Mouse (Mus musculus): ENCODE results near the gene Capn9. TPM values are rescaled to one million over a fixed set of nuclear protein-coding genes. Genes with fewer than 3 reads are reported as not detected.

Gene Capn9
- polyA plus RNA-seq, 1 experiment: not detected

GRCm38 (mm10) chr8:124608239-124608971 is 32.5 kb downstream of the Capn9 start:
- Histone ChIP-seq H3K27ac (replicated peaks; ENCODE audit: low read depth, low read length) (no peak overlapping the region), H3K4me3 (ENCODE audit: insufficient read depth, low read depth, low read length) (no peak overlapping the region)

GRCm38 (mm10) chr8:124608972-124609353 is 33.1 kb downstream of the Capn9 start:
- H3K4me3 ChIP-seq (ENCODE audit: insufficient read depth, low read depth, low read length): no peak overlapping the region
- H3K27ac ChIP-seq (replicated peaks; ENCODE audit: low read depth, low read length): no peak overlapping the region
- no peaks in the 10 kb centered on the region for H3K4me1 ChIP-seq (ENCODE audit: control insufficient read depth, insufficient read depth, insufficient read length, low read length)

More at GRCm38 (mm10) chr8:124608239-124608971, 32.5 kb downstream of the Capn9 start:
- no peaks in the 10 kb centered on the region for H3K4me1 ChIP-seq (ENCODE audit: control insufficient read depth, insufficient read depth, insufficient read length, low read length)

DNA sequence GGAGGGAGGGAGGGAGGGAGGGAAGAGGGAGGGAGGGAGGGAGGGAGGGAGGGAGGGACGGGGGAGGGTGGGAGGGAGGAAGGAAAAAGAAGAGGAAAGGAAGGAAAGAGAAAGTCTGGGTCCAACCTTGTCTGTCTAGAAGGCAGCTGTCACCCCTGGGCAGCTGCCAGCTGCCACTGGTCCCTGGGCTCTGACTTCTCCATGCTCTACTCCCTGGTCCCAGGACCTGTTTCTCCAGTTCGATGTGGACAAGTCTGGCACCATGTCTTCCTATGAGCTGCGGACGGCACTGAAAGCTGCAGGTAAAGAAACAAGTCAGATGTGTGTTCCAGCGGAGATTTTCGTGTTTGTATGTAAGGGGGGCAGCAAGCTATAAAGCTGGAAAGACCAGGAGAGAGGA is 38.4 kb downstream of the Capn9 start:
- Histone ChIP-seq H3K4me3 (ENCODE audit: insufficient read depth, low read depth, low read length) (no peak overlapping the region), H3K4me1 (ENCODE audit: control insufficient read depth, insufficient read depth, insufficient read length, low read length) (no peaks in the 10 kb centered on the region), H3K27ac (replicated peaks; ENCODE audit: low read depth, low read length) (no peak overlapping the region)

- Histone ChIP-seq H3K4me1 (ENCODE audit: control insufficient read depth, insufficient read depth, insufficient read length, low read length) (no peaks in the 10 kb centered on the region), H3K27ac (replicated peaks; ENCODE audit: low read depth, low read length) (no peak overlapping the region), H3K4me3 (ENCODE audit: insufficient read depth, low read depth, low read length) (peak overlapping the region; percentile 36)
Measured at GRCm38 (mm10) chr8:124617266-124617869, 41.5 kb downstream of the Capn9 start.

DNA sequence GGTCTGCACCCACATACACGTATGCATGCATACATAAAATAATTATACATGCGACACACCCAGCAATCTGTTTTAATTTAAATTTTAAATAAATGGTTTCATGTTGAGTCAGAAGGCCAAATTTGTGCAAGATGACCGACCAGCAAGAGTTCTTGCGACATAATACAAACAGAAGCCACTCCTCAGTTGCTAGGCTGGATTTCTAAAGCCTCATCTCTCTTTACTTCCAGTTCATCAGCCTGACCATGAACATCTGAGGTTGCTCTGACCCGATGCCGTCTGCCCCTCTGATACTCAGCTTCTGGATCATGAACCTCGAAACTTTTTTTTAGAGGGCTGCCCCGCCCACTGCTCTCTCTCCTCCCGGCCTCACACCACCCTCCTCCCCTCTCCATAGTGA is 42.3 kb downstream of the Capn9 start:
- Histone ChIP-seq H3K27ac (replicated peaks; ENCODE audit: low read depth, low read length) (no peak overlapping the region), H3K4me3 (ENCODE audit: insufficient read depth, low read depth, low read length) (no peak overlapping the region), H3K4me1 (ENCODE audit: control insufficient read depth, insufficient read depth, insufficient read length, low read length) (no peaks in the 10 kb centered on the region)

- Histone ChIP-seq H3K4me1 (ENCODE audit: control insufficient read depth, insufficient read depth, insufficient read length, low read length) (no peaks in the 10 kb centered on the region), H3K4me3 (ENCODE audit: insufficient read depth, low read depth, low read length) (no peak overlapping the region), H3K27ac (replicated peaks; ENCODE audit: low read depth, low read length) (no peak overlapping the region)
Measured at GRCm38 (mm10) chr8:124621255-124621654, 45.3 kb downstream of the Capn9 start.

DNA sequence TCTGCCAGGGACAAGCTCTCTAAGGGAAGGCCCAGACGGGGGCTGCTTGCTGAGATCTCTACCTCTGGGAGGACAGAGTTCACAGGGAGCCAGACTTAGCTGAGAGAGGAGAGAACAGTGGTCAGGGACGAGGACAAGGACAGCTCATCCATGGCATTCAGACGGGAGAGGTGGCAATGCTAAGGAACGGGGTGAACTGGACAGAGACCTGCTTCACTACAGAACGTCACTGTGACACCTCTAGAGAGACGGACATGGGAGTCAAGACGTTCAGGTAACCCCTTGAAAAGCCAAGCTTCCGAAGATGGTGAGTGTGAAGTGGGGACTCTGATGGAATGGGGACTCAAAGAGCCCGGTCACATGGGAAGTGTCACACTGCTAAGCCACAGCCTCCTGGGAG is 50.3 kb downstream of the Capn9 start:
- Histone ChIP-seq H3K4me1 (ENCODE audit: control insufficient read depth, insufficient read depth, insufficient read length, low read length) (no peaks in the 10 kb centered on the region), H3K4me3 (ENCODE audit: insufficient read depth, low read depth, low read length) (no peak overlapping the region), H3K27ac (replicated peaks; ENCODE audit: low read depth, low read length) (no peak overlapping the region)

GRCm38 (mm10) chr8:124630489-124630888 is 54.6 kb downstream of the Capn9 start:
- peaks cover 3% of the 10 kb centered on the region; the same call in 1 of the 2 replicates for H3K4me1 ChIP-seq (ENCODE audit: control insufficient read depth, insufficient read depth, insufficient read length, low read length)
- H3K27ac ChIP-seq (replicated peaks; ENCODE audit: low read depth, low read length): no peak overlapping the region
- H3K4me3 ChIP-seq (ENCODE audit: insufficient read depth, low read depth, low read length): no peak overlapping the region

GRCm38 (mm10) chr8:124630891-124631290 is 55.0 kb downstream of the Capn9 start:
- no peak overlapping the region for H3K4me3 ChIP-seq (ENCODE audit: insufficient read depth, low read depth, low read length)
- peaks cover 3% of the 10 kb centered on the region; the same call in 1 of the 2 replicates for H3K4me1 ChIP-seq (ENCODE audit: control insufficient read depth, insufficient read depth, insufficient read length, low read length)
- no peak overlapping the region for H3K27ac ChIP-seq (replicated peaks; ENCODE audit: low read depth, low read length)

DNA sequence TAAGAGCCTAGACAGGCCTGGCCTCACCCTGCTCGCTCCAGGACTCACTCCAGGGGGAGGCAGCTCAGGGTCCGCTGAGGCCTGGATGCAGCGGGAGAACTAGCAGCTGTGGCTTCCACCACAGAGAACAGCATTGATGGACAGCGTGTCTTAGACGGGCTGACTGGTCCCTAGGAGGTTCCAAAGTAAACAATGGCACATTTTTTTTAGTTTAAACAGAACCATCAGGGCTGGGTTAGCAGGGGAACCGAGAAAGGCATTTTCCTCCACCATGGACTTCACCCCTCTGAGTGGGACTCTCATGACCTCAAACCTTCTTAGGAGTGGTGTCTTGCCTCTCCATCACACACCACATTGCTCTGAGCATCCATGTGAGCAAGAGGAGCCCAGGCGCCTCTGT is 56.1 kb downstream of the Capn9 start:
- Histone ChIP-seq H3K27ac (replicated peaks; ENCODE audit: low read depth, low read length) (no peak overlapping the region), H3K4me1 (ENCODE audit: control insufficient read depth, insufficient read depth, insufficient read length, low read length) (peaks cover 3% of the 10 kb centered on the region; the same call in 1 of the 2 replicates)

DNA sequence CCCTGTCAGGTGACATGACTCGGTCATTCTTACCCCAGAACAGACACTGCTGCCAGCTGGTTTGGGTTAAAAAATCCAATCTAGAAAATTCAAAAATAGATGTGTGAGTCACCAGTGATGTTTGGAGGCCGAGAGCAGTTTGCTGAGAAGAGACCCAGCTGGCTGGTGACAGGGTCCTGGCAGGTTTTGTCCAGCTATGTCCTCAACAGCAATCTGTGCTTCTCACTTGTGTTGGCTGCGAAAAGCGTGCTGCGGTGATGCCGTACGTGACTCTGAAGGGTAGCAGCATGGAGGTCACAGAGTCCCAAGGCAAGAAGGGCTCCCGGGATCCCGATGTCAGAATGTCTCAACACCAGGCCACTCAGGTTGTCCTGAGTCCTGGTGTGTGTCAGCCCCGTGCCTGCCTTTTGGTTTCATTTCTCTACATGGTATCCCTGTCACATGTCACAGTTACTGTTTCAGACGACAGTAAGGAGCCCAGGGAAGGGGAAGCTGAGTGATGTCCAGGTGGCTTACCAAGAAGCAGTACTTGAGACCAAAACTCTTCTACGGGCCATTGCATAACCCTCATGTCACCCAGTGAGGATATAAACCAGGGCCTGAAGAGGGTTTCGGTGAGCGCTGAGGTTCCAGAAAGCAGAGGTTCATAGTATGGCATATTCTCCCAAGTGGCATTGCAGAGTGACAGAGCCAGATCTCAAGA is 57.2 kb downstream of the Capn9 start:
- Histone ChIP-seq H3K4me1 (ENCODE audit: control insufficient read depth, insufficient read depth, insufficient read length, low read length) (peaks cover 3% of the 10 kb centered on the region; the same call in 1 of the 2 replicates), H3K27ac (replicated peaks; ENCODE audit: low read depth, low read length) (no peak overlapping the region), H3K4me3 (ENCODE audit: insufficient read depth, low read depth, low read length) (no peak overlapping the region)

More for the DNA sequence above, 56.1 kb downstream of the Capn9 start:
- no peak overlapping the region for H3K4me3 ChIP-seq (ENCODE audit: insufficient read depth, low read depth, low read length)

DNA sequence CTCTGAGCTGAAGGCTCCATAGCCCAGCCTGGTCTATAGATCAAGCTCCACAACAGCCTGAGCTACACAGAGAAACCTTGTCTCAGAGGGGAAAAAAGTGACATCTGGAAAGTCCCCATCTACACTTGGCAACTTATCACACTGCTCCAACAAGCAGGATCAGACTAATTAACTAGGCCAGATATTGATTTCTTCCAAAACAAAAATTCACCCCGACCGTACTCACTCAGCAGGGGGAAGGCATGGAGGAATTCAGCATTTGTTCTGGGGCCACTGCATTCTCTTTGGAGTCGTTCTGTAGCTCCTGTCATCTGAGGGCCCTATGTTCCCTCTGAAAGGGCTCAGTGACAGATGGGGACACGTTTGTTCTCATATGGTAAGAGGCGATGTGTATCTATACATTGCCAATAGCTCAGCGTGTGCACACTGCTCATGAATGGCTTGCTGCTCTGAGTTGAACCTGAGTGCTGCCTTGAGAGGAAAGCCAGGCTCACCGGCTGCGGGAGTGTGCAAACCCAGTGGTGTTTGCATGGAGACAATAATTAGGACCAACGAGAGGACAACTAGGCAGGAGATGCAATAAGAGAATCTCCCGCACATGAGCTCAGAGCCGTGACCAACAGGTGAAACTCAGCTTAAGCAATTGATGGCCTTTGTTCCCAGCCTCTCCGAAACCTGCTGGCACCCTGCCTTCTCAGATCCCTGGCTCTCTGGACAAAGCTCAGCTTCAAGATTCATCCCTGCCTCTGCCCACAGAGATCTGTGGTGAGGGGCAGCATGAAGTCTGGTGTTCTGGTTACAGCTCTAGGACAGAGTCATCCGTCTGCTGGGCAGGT is 58.7 kb downstream of the Capn9 start:
- Histone ChIP-seq H3K27ac (replicated peaks; ENCODE audit: low read depth, low read length) (no peak overlapping the region), H3K4me1 (ENCODE audit: control insufficient read depth, insufficient read depth, insufficient read length, low read length) (peaks cover 3% of the 10 kb centered on the region; the same call in 1 of the 2 replicates), H3K4me3 (ENCODE audit: insufficient read depth, low read depth, low read length) (no peak overlapping the region)

GRCm38 (mm10) chr8:124635247-124635502 is 59.3 kb downstream of the Capn9 start:
- H3K4me3 ChIP-seq (ENCODE audit: insufficient read depth, low read depth, low read length): no peak overlapping the region
- H3K4me1 ChIP-seq (ENCODE audit: control insufficient read depth, insufficient read depth, insufficient read length, low read length): peaks cover 3% of the 10 kb centered on the region; the same call in 1 of the 2 replicates
- no peak overlapping the region for H3K27ac ChIP-seq (replicated peaks; ENCODE audit: low read depth, low read length)

DNA sequence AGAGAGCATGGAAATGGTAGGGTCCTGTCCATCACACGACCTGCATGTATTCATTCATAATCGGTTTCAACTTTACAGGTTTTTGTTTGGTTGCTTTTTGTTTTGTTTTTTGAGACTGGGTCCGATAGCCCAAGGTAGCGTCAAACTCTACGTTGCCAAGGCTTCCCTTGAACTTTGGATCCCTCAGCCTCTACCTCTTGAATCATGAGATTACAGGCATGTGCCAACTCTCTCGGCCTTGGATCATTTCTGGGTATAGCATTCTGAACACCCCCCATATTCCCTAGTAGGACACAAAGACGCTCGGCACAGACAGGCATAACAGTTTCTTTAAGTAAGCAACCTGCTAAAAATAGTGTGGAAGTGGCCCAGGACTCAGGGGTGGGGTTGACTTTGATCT is 65.7 kb downstream of the Capn9 start:
- no peak overlapping the region for H3K4me3 ChIP-seq (ENCODE audit: insufficient read depth, low read depth, low read length)
- peaks cover 3% of the 10 kb centered on the region; the same call in 1 of the 2 replicates for H3K4me1 ChIP-seq (ENCODE audit: control insufficient read depth, insufficient read depth, insufficient read length, low read length)
- H3K27ac ChIP-seq (replicated peaks; ENCODE audit: low read depth, low read length): no peak overlapping the region
